Mouse (Mus musculus): ENCODE measurements around the gene Tmem30a. TPM values are rescaled to one million over a fixed set of nuclear protein-coding genes. Genes with fewer than 3 reads are reported as not detected.

The Tmem30a gene
- total RNA-seq, 2 experiments from 2014 or later = 90.8 to 92.4 TPM

Other genes starting within 250 kb of the Tmem30a start
- 10 to 100 TPM; 83.0 to 91.8 TPM for gene Col12a1, start 74.7 kb downstream of the Tmem30a start, total RNA-seq (2021)
- 100 to 1,000 TPM; 297 to 335 TPM for gene Cox7a2, start 33.6 kb downstream of the Tmem30a start, total RNA-seq (2021)
- 10 to 100 TPM; 54.2 to 55.2 TPM for gene Filip1, start 219.3 kb upstream of the Tmem30a start, total RNA-seq (2021)